Mouse (Mus musculus) frontal cortex, adult 2 months (tissue): ENCODE results near the gene Smu1. TPM values are rescaled to one million over a fixed set of nuclear protein-coding genes. Genes with fewer than 3 reads are reported as not detected.

ENCODE experiments used
- polyA plus RNA-seq: library from polyadenylated mRNA; depleted of rRNA; stranded (reverse); fragments of >200 nt; gene quantifications from 2 replicates; pipeline ENCODE4 v1.2.3, GENCODE M21; 2012; rRNA removed

Smu1 gene
- polyA plus RNA-seq, 1 experiment, result 54.8 TPM

Other genes with a start within 250 kb of the Smu1 start
- 26.8 and 27.1 TPM in 2 replicates for gene Aptx, start 54.7 kb downstream of the Smu1 start, polyA plus RNA-seq
- 116 and 127 TPM in 2 replicates for gene Dnaja1, start 35.8 kb downstream of the Smu1 start, polyA plus RNA-seq
- 4.7 and 5.2 TPM in 2 replicates for gene B4galt1, start 96.1 kb upstream of the Smu1 start, polyA plus RNA-seq
- gene Spink4, start 162.1 kb upstream of the Smu1 start, polyA plus RNA-seq, result not detected in 2 replicates
- 165 and 177 TPM in 2 replicates for gene Bag1, start 190.4 kb upstream of the Smu1 start, polyA plus RNA-seq
- 110 and 116 TPM in 2 replicates for gene Chmp5, start 190.5 kb upstream of the Smu1 start, polyA plus RNA-seq
- 89.1 and 103 TPM in 2 replicates for gene Nfx1, start 213.0 kb upstream of the Smu1 start, polyA plus RNA-seq